Mouse (Mus musculus) layer of hippocampus, postnatal 36 days (tissue): Measurements from ENCODE around the gene Prrc2a. TPM values are rescaled to one million over a fixed set of nuclear protein-coding genes. Genes with fewer than 3 reads are reported as not detected.
"Not testable (repeated sequence)": the region's sequence is repeated elsewhere in the genome, so short reads cannot be mapped to it uniquely, and the experiment has no call there.

Experiments used
- DNase-seq, 2 experiments: peaks; one replicate each; pipeline ENCODE4 v3.0.0; 2022
- total RNA-seq, 2 experiments: library from RNA; stranded (reverse); gene quantifications; 2 replicates each; pipeline ENCODE4 v1.2.3; 2021

Prrc2a gene
- total RNA-seq, 2 experiments from 2014 or later: 315 to 340 TPM

- DNase-seq: no peak
These were observed 32.5 kb downstream of the Prrc2a start for GRCm38 (mm10) chr17:35132174-35132560.

- no peak for DNase-seq
These were observed 33.1 kb downstream of the Prrc2a start, which contains the start of gene Apom for GRCm38 (mm10) chr17:35131500-35132173. Gene Apom, minus strand, starts transcription at chr17:35132050.

- no peak for DNase-seq
These were observed 33.7 kb downstream of the Prrc2a start for GRCm38 (mm10) chr17:35131038-35131437.

DNA sequence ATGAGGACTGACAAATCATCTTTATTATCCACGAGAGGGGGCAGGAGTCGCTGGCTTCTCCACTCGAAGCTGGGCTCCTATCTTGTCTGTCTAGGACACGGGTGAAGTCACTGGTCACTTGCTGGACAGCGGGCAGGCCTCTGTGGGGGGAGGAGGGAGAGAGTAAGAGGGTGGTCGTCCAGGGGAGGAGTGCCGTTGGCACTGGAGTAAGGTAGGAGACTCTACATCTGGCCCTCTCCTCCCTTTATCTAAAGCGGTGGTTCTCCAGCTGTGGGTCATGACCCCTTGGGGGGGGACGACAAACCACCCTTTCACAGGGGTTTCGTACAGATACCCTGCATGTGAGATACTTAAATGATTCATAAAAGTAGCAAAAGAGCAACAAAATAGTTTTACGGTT, 35.7 kb downstream of the Prrc2a start:
- no peak for DNase-seq

GRCm38 (mm10) chr17:35127017-35127416, 37.7 kb downstream of the Prrc2a start:
- no peak for DNase-seq

DNA sequence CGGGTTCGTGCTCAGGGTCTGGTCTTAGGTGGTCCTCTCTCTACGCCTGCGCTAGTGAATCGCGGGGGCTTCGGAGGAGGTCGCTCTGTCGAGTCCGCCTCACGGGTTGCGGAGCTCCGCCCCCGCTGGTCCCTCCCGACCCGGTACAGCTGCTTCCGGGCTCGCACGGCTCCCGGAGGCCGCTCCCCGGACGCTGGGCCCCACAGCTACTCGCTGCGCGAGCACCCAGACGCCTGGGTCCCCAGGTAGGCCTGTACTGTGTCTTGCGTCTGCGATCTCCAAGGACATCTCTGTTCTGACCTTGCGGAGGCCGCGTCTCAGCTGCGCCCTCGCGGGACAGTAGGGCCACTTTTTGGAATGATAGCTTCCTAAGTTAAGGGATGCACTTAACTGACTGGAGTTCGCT, 38.5 kb downstream of the Prrc2a start, which contains the start of gene D17H6S53E:
TSS of gene D17H6S53E (plus strand) at position 168 of the 406 bp plus-strand sequence.
- DNase-seq: peak; percentile 73 to 78

DNA sequence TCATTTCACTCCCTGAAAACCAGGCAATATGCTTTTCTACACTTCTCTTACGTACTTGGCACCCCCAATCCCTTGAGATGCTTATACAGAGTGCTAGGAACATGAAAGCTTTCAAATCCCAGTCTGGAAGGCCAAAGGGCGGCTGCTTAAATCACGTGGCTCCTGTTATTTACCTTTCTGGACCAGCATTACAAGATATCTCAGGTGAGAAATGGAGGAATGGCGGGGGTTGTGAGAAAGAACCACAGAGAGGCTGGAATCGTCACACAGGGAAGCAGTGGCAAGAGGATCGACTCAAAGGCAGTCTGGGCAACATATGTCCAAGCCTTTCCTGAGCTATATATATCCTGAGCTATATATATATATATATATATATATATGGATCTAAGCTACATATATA, 39.1 kb downstream of the Prrc2a start:
- no peak for DNase-seq

DNA sequence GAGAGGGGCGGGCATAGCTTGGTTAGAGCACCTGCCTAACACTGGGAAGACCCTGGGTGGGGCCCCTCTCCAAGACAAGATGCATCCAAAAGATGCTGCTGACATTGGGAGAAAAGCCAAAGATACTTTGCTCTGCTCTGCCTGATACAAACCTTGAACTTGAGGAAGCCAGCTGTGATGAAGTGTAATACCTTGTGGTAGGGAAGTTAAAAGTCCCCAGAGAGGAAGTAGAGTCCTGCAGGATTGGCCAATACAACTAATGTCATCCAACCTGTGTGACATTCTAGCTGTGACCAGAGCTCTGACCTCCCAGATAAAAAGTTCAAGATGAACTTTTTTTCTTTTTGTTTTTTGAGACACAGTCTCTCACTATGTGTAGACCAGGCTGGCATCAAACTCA, 39.6 kb downstream of the Prrc2a start:
- DNase-seq: no peak

GRCm38 (mm10) chr17:35124261-35124896, 40.3 kb downstream of the Prrc2a start:
- DNase-seq: not testable (repeated sequence)

- DNase-seq: not testable (repeated sequence)
These were observed 41.4 kb downstream of the Prrc2a start for GRCm38 (mm10) chr17:35123287-35123686.

DNA sequence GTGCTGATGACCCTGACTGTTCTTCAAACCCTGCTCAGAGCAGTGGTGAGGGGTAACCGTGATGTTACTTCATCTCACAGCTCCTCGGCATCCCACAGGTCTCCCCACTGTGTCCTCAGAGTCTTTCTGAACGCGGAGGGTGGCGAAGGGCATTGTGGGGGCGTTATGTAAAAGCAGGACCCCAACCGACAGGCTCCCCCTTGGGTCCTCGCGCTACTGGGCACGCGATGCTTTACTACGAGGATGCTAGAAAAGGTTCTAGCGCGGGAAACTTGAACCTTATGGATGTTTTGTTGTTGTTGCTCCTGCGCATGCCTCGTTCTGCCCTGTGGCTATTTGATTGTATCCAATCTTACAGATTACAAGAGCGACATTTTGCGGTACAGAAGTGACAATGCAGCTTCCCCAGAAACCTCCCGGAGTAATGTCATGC, 42.8 kb downstream of the Prrc2a start, which contains the start of gene Csnk2b:
TSS of gene Csnk2b (minus strand) at position 183 of the 433 bp plus-strand sequence.
- DNase-seq: peak; percentile 64 to 67

DNA sequence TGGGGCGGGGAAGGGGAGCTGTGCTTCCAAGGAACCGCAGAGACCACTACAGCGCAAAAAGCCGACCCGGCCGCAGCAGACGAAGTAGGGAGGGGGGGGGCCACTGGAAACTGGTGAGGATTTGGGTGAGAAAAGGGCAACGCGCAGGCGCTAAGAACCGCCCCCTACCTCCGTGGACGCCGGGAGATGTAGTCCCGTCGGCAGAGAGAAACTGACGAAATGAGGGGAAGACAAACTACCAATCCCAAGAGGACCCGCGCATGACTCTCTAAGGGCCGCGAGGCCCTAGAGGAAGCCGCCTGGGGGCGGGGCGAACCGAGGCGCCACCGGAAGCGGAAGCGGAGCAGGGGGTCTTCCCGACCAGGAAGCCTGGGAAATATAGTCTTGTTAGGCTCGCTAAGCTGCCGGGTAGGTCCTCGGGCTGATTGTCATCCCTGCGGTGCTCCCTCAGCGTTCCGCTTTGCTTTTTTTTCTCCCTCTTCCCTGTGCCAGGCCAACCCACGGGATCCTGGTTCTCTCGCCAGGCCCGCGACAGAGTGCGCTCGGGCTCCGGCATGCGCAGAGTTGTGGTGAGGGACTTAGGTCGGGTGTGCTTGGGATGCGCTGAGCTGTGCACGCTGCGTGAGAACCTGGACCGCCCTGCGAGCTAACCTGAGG, 43.4 kb downstream of the Prrc2a start, which contains the start of gene Gpank1:
TSS of gene Gpank1 (plus strand) at position 313 of the 657 bp plus-strand sequence.
- DNase-seq: peak; percentile 98

- no peak for DNase-seq
These were observed 44.0 kb downstream of the Prrc2a start for GRCm38 (mm10) chr17:35120745-35121142.

DNA sequence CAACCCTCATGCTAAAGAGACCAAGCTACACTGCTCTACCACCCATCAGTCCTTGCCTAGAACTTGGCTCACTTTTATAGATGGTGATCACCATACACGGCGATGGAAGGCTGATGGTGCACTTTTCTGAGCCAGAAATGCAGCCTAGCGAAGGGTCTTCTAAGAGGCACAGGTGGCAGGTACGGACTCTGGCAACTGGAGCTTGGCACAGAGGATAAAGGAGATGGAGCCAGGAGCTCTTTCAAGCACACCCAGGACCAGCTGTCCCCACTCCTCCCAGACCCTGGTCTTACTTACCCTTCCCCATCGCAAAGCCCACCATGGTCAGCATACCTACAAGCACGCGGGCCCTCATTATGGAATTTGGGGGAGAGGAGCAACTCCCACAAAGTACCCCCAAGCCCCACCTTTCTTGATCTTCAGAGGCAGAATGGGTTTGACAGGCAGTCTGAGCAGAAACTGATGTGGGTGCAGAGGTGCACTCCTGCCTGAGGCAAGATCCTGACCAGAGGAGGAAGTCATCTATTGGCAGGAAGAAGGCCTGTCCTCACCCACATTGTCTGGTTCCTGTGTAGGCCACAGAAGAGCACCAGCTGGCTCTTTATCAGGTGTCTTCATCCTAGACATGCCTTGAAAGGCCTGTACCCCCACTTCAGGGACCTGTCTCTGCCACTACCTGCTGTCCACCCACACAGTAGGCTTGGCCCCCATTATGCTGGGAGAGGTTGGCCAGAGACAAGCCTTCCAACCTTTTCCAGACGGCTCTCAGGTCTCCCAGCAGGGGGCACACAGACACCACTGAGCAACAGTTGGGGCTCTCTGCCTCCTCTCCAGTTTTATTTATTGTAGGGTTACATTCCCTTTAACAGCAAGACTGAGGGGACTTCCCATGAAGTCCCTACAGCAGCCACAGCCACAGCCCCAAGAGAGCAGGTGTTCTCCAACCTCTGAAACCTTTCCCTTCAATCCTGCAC, 49.4 kb downstream of the Prrc2a start, which contains the start of gene Ly6g5b:
TSS of gene Ly6g5b (minus strand) at position 383 of the 974 bp plus-strand sequence.
- no peak for DNase-seq

DNA sequence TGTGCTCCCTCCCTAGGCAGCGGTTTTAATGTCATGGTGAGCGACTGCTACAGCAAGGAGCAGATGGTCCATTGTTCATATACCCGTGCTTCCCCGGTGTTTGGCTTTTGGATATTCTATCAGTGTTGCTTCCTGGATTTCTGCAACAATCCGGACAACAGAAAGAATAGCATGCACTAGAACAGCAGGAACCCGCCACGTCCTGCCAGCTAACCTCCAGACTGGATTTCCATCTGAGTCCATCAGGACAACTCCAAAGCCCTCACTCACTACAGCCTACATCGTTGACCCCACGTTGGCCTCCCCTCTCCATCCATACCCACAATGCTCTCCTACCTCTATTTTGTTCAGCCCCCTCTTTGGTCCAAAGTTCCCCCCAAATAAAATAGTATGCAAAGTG, 52.9 kb downstream of the Prrc2a start:
- DNase-seq: no peak

DNA sequence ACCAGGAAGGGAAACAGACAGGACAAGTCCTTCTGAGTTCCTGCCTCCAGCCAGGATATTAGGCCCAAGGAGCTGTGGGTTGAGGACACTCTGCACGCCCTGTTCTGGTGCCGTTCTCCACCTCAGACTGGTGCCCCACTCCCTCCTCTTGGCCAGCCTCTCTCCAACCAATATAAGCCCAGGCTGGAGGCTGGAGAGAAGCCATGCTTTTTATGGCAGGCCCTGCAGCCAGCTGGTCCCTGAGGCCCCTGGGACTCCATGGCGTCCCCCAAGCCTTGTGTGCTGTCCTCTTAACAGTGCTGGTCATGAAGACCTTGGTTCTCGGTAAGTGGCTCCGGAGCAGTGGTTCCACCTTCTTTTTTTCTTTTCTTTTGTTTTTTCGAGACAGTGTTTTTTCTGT, 56.6 kb downstream of the Prrc2a start, which contains the start of gene Ly6g5c:
TSS of gene Ly6g5c (plus strand) at position 183 of the 400 bp plus-strand sequence.
- no peak for DNase-seq

DNA sequence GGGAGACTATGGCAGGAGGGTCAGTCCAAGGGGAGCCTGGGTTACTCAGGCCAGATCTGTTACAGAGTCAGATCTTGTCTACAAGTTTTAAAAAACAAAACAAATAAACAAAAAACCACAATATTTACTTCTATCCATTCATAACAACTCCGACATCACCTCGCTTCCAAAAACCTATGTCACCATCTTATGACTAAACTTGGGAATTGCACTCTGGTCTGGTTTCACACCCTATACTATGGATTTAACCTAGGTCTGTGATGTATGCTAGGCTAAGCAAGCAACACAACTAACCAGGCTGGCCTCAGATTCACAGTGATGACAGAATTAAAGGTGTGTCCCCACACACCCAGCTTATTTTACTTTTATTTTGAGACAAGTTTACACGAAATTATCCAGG, 58.2 kb downstream of the Prrc2a start:
- no peak for DNase-seq

DNA sequence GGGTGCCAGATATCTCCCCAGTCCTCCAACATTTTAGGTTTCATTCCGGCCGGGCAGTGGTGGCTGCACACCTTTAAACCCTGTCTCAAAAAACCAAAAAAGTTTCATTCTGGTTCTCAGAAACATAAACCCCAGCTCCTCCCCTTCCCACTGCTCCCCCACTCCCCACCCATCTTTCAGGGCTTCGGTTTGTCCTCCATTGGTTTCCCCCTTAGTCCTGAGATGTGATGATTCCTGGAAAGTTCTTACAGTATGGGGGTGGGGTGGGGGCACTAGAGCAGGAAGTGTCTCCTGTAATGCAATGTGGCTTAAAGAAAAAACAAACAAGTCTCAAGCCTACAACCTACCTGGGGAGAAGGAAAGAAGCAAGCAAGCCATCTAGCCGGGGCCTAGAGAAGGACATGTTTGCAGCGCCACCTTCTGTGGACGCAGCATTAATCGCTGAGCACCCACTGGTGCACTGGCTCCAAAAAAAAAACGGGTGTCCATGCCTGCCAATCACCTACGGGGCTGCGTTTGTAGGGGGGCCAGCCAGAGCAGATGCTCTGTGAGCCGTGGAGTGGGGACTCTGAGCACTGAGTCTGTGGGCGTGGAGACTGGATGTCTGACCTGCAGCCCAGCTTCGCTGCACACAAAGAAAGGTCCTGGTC, 58.8 kb downstream of the Prrc2a start:
- DNase-seq: no peak

GRCm38 (mm10) chr17:35104754-35105153, 59.9 kb downstream of the Prrc2a start:
- DNase-seq: no peak

DNA sequence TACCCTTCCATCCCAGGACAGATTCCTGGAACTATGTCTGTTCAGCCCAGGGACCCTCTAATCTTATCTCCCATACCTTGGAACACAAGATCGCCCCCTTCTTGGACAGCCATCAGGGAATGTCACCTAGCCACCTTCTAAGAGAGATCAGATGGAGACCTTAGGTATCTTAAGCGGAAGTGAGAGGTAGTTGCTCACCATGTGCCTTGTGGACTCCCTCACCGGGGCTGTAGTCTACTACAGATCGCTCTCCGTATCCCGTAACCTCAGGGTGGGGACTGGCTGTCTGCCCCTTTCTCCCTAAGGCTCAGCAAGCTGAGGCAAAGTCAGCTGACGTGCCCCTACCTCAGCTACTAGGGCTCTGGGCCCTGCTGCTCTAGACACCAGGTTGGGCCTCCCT, 60.6 kb downstream of the Prrc2a start:
- no peak for DNase-seq

- no peak for DNase-seq
These were observed 61.4 kb downstream of the Prrc2a start for GRCm38 (mm10) chr17:35103221-35103690.
